Mouse (Mus musculus) forebrain, embryonic 10.5 days (tissue): ENCODE results near the gene Fuca2. TPM values are rescaled to one million over a fixed set of nuclear protein-coding genes. Genes with fewer than 3 reads are reported as not detected.
"Not testable (repeated sequence)": the region's sequence is repeated elsewhere in the genome, so short reads cannot be mapped to it uniquely, and the experiment has no call there.

Experiments
- DNase-seq: peaks from one replicate; pipeline ENCODE4 v3.0.0-alpha.2; 2017; ENCODE audit warnings: low spot score; ENCODE audit errors: extremely low spot score
- H3K27ac ChIP-seq: fragments of 300-500 bp; sonication (generic); 2 replicates; pipeline ENCODE4 v1.5.1; 2016; ENCODE audit warnings: mild to moderate bottlenecking
- H3K27me3 ChIP-seq: fragments of 300-500 bp; sonication (generic); 2 replicates; pipeline ENCODE4 v1.6.1; 2016; ENCODE audit warnings: mild to moderate bottlenecking; ENCODE audit not compliant: poor library complexity, severe bottlenecking
- H3K36me3 ChIP-seq: fragments of 300-500 bp; sonication (generic); replicated peaks from 2 replicates; pipeline ENCODE4 v1.6.1; 2016; ENCODE audit warnings: mild to moderate bottlenecking, moderate library complexity
- H3K4me1 ChIP-seq: fragments of 300-500 bp; sonication (generic); 2 replicates; pipeline ENCODE4 v1.6.1; 2016
- H3K4me3 ChIP-seq: fragments of 300-500 bp; sonication (generic); 2 replicates; pipeline ENCODE4 v1.5.1; 2016; ENCODE audit warnings: mild to moderate bottlenecking, moderate library complexity
- H3K9me3 ChIP-seq: fragments of 300-500 bp; sonication (generic); 2 replicates; pipeline ENCODE4 v1.6.1; 2016; ENCODE audit warnings: mild to moderate bottlenecking, moderate library complexity
- WGBS: fragments of 180-500 bp; shearing (Covaris S2); methylation state at CpG from one replicate; pipeline ENCODE4 v1.1.7; 2016; 5-methylcytosine and 5-hydroxymethylcytosine counted together
- polyA plus RNA-seq: library from polyadenylated mRNA; unstranded; fragments of >200 nt; fragmentation: Nextera tagmentation; extraction: Ambion mirVana; gene quantifications from 2 replicates; pipeline ENCODE4 v1.2.1, GENCODE M21; 2016

The Fuca2 gene
- polyA plus RNA-seq, 1 experiment from 2014 or later: 25.3 TPM

- Histone ChIP-seq H3K4me1 (peaks cover 6% of the 10 kb centered on the region), H3K27me3 (no peaks in the 10 kb centered on the region), H3K27ac (no peak overlapping the region), H3K36me3 (no peaks in the 10 kb centered on the region), H3K4me3 (no peak overlapping the region), H3K9me3 (no peaks in the 10 kb centered on the region)
- DNase-seq: no peak
- WGBS: 83% methylated on average over 4 of the region's 4 CpGs
These were observed 13.4 kb upstream of the Fuca2 start for GRCm38 (mm10) chr10:13485958-13486357.

DNA sequence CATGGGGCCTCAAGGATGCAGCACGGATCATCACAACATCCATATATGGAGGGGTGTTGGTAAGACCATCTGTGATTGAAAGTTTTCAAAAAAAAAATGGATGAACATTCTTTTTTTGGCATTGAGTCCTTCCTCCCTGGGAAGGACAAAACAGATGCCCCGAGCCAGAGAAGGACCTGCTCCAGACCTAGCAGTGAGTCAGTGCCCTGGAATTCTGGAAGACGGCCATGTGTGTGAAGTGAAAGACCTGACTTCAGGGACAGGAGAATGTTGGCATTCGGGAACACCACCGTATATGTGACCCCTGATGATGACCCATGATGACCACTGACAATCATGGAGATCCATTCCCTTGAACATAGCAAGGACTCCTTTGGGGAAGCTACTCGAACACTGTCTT lies 9.7 kb upstream of the Fuca2 start:
- no peak for DNase-seq
- H3K36me3 ChIP-seq: no peaks in the 10 kb centered on the region
- no peak overlapping the region for H3K27ac ChIP-seq
- 87% methylated on average over 6 of the region's 6 CpGs for WGBS
- H3K9me3 ChIP-seq: no peaks in the 10 kb centered on the region
- H3K4me1 ChIP-seq: no peaks in the 10 kb centered on the region
- no peak overlapping the region for H3K4me3 ChIP-seq
- H3K27me3 ChIP-seq: no peaks in the 10 kb centered on the region

GRCm38 (mm10) chr10:13493978-13494686 lies 5.2 kb upstream of the Fuca2 start:
- Histone ChIP-seq H3K36me3 (no peaks in the 10 kb centered on the region), H3K4me3 (no peak overlapping the region)
- 89% methylated on average over 9 of the region's 9 CpGs for WGBS

GRCm38 (mm10) chr10:13496315-13496714 lies 3.0 kb upstream of the Fuca2 start:
- H3K27ac ChIP-seq: no peak overlapping the region
- peaks cover 11% of the 10 kb centered on the region for H3K27me3 ChIP-seq
- H3K9me3 ChIP-seq: no peaks in the 10 kb centered on the region
- H3K4me3 ChIP-seq: no peak overlapping the region
- no peaks in the 10 kb centered on the region for H3K36me3 ChIP-seq
- WGBS: 95% methylated on average over 3 of the region's 3 CpGs
- H3K4me1 ChIP-seq: peaks cover 10% of the 10 kb centered on the region
- no peak for DNase-seq

More at GRCm38 (mm10) chr10:13493978-13494686, 5.2 kb upstream of the Fuca2 start:
- H3K4me1 ChIP-seq: no peaks in the 10 kb centered on the region
- H3K27ac ChIP-seq: no peak overlapping the region
- no peaks in the 10 kb centered on the region for H3K9me3 ChIP-seq
- no peaks in the 10 kb centered on the region for H3K27me3 ChIP-seq
- DNase-seq: no peak

- H3K27ac ChIP-seq: peak overlapping the region; percentile 85
- peaks cover 7% of the 10 kb centered on the region for H3K36me3 ChIP-seq
- DNase-seq: no peak
- 49% methylated on average over 9 of the region's 9 CpGs for WGBS
- H3K4me1 ChIP-seq: peaks cover 15% of the 10 kb centered on the region
- H3K9me3 ChIP-seq: no peaks in the 10 kb centered on the region
- peaks cover 11% of the 10 kb centered on the region for H3K27me3 ChIP-seq
- H3K4me3 ChIP-seq: peak overlapping the region; percentile 71
These were observed 1.1 kb downstream of the Fuca2 start for GRCm38 (mm10) chr10:13500473-13500872.

DNA sequence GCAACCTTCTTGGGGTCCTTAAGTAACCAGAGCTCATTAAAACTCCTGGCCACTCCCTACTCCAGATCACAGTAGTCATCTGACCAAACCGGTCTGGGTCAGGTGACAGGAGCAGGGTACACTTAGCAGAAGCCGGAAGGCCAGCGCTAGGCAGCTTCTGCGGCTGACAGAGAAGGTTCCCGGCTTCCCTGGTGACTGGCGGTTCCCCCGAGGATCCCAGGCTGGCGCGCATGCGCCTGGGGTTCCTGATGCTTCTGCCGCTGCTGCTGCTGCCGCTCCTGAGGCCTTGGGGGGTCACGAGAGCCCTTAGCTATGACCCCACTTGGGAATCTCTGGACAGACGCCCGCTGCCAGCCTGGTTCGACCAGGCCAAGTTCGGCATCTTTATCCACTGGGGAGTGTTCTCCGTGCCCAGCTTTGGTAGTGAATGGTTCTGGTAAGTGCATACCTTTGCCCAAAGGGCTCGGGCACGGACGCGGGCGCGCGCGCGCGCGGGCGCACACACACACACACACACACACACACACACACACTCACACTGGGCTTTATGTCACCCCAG lies 1.7 kb downstream of the Fuca2 start:
- Histone ChIP-seq H3K27ac (peak overlapping the region; percentile 85), H3K4me1 (peaks cover 15% of the 10 kb centered on the region), H3K9me3 (no peaks in the 10 kb centered on the region), H3K27me3 (peaks cover 11% of the 10 kb centered on the region), H3K4me3 (peak overlapping the region; percentile 71), H3K36me3 (peaks cover 12% of the 10 kb centered on the region)
- DNase-seq: peak; percentile 78
- under 1% methylated on average over 30 of the region's 30 CpGs for WGBS

DNA sequence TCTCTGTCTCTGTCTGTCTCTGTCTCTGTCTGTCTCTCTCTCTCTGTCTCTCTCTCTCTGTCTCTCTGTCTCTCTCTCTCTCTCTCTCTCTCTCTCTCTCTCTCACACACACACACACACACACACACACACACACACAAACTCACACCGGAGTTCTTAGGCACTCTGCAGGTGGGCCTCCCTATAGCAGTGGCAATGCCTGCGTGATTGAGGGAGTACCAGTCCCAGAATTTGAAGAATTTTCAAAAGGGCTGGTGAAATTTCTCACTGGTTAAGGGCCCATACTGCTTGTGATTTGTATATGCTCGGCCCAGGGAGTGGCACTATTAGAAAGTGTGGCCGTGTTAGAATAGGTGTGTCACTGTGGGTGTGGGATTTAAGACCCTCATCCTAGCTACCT lies 2.2 kb downstream of the Fuca2 start:
- WGBS: 56% methylated on average over 4 of the region's 4 CpGs

DNA sequence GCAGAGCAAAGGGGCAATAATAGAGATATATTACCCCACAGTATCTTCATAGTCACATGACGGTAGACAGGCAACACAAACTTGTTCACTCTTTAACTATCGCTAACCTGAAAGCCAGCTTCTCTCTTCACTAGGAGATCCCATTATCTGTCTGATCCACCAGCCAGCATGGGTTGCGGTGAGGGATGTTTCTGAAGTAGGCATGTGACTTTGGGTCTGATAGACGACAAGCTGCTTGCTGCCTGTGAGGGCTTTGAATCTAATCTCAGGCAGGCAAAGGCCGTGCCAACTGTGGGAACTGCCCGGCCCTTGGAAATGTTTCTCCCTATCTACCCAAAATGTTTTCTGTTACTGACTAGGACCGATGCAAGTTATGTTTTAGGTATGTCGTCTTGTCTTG lies 3.0 kb downstream of the Fuca2 start:
- Histone ChIP-seq H3K4me3 (no peak overlapping the region), H3K9me3 (no peaks in the 10 kb centered on the region), H3K36me3 (peaks cover 12% of the 10 kb centered on the region), H3K4me1 (peaks cover 15% of the 10 kb centered on the region), H3K27ac (no peak overlapping the region), H3K27me3 (peaks cover 11% of the 10 kb centered on the region)
- no peak for DNase-seq
- WGBS: 90% methylated on average over 8 of the region's 8 CpGs

More for the DNA sequence above, 2.2 kb downstream of the Fuca2 start:
- Histone ChIP-seq H3K4me1 (peaks cover 15% of the 10 kb centered on the region), H3K4me3 (peak overlapping the region; percentile 71), H3K27me3 (peaks cover 11% of the 10 kb centered on the region), H3K36me3 (peaks cover 12% of the 10 kb centered on the region), H3K27ac (peak overlapping the region; percentile 85)
- DNase-seq, H3K9me3 ChIP-seq: not testable (repeated sequence)

DNA sequence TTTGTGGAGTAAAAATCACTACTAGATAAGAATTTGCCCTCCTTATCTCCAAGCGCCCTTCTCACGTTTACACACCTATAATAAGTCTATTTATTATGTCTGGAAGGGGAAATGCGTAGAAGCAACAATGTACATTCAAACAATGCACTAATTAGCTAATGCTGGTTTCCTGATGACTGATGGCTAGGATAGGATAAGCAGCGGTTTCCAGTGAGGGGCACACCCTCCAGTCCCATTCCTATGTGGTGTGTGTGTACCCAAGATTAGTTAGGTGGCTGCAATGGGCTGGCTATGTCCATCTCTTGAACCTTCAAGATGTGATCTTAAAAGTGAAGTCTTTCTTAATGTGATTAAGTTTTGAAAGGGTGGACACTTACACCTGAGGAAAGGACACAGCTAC lies 22.5 kb downstream of the Fuca2 start:
- Histone ChIP-seq H3K9me3 (no peaks in the 10 kb centered on the region), H3K27me3 (no peaks in the 10 kb centered on the region), H3K4me1 (no peaks in the 10 kb centered on the region), H3K4me3 (no peak overlapping the region), H3K36me3 (peaks cover 7% of the 10 kb centered on the region; the same call in 1 of the 2 replicates), H3K27ac (no peak overlapping the region)
- no peak for DNase-seq
- WGBS: 90% methylated on average over 4 of the region's 4 CpGs

- Histone ChIP-seq H3K4me3 (no peak overlapping the region), H3K9me3 (no peaks in the 10 kb centered on the region), H3K36me3 (peaks cover 45% of the 10 kb centered on the region), H3K27me3 (no peaks in the 10 kb centered on the region), H3K27ac (no peak overlapping the region), H3K4me1 (no peaks in the 10 kb centered on the region)
- no peak for DNase-seq
- WGBS: 92% methylated on average over 4 of the region's 4 CpGs
These were observed 28.8 kb downstream of the Fuca2 start for GRCm38 (mm10) chr10:13528155-13528554.

- no peaks in the 10 kb centered on the region for H3K9me3 ChIP-seq
- H3K27me3 ChIP-seq: no peaks in the 10 kb centered on the region
- 93% methylated on average over 3 of the region's 3 CpGs for WGBS
- H3K4me1 ChIP-seq: no peaks in the 10 kb centered on the region
- DNase-seq: no peak
- H3K36me3 ChIP-seq: peaks cover 53% of the 10 kb centered on the region
- no peak overlapping the region for H3K4me3 ChIP-seq
- no peak overlapping the region for H3K27ac ChIP-seq
These were observed 35.4 kb downstream of the Fuca2 start for GRCm38 (mm10) chr10:13534751-13535150.

GRCm38 (mm10) chr10:13536706-13537105 lies 37.4 kb downstream of the Fuca2 start:
- 97% methylated on average over 7 of the region's 7 CpGs for WGBS

DNA sequence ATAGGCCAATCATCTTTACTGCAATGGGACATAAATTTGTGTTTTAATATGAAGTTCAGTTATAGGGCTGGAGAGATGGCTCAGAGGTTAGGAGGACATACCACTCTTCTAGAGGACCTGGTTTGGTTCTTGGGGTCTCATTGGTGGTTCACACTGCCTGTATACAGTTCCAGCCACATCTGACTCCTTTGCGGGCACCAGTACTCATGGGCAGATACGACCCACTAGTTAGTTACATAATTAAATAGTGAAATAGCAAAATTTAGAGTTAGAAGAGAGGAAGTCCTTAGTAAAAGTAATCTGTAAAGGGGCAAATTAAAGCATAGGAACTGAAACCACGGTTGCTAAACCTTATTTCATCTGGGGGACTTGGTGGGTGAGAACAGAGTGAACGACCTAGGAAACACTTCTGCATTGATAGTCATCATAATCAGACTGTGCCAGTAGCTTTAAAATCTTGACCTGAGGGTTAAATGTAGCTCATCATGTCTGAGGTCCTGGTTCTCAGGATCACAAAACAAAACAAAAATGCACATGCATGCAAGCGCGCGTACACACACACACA lies 40.5 kb downstream of the Fuca2 start:
- H3K9me3 ChIP-seq: no peaks in the 10 kb centered on the region
- no peak for DNase-seq
- no peak overlapping the region for H3K4me3 ChIP-seq
- H3K4me1 ChIP-seq: no peaks in the 10 kb centered on the region
- WGBS: 95% methylated on average over 7 of the region's 7 CpGs
- no peaks in the 10 kb centered on the region for H3K27me3 ChIP-seq
- peaks cover 23% of the 10 kb centered on the region for H3K36me3 ChIP-seq
- no peak overlapping the region for H3K27ac ChIP-seq

More at GRCm38 (mm10) chr10:13536706-13537105, 37.4 kb downstream of the Fuca2 start:
- H3K27ac ChIP-seq: no peak overlapping the region
- peaks cover 41% of the 10 kb centered on the region for H3K36me3 ChIP-seq
- H3K9me3 ChIP-seq: no peaks in the 10 kb centered on the region
- no peaks in the 10 kb centered on the region for H3K27me3 ChIP-seq
- no peaks in the 10 kb centered on the region for H3K4me1 ChIP-seq
- H3K4me3 ChIP-seq: no peak overlapping the region
- no peak for DNase-seq
